Mouse (Mus musculus) heart, embryonic 16.5 days (tissue): ENCODE measurements around the gene Mlip. TPM values are rescaled to one million over a fixed set of nuclear protein-coding genes. Genes with fewer than 3 reads are reported as not detected.

Experiments
- ATAC-seq: fragments of 200-750 bp; cut with Nextera tagmentation; replicated peaks from 2 replicates; pipeline ENCODE4 v1.8.0; 2017; ENCODE audit warnings: moderate number of reproducible peaks; ENCODE audit not compliant: insufficient read depth, low FRiP score; ENCODE audit errors: extremely low read depth
- H3K27ac ChIP-seq: fragments of 300-500 bp; sonication (generic); 2 replicates; pipeline ENCODE4 v1.5.1; 2014; ENCODE audit warnings: mild to moderate bottlenecking, low read length, control low read depth, moderate library complexity
- H3K27me3 ChIP-seq: fragments of 300-500 bp; sonication (generic); 2 replicates; pipeline ENCODE4 v1.6.1; 2014; ENCODE audit warnings: low read length, mixed read lengths; ENCODE audit not compliant: control insufficient read depth, insufficient read depth
- H3K36me3 ChIP-seq: fragments of 300-500 bp; sonication (generic); 2 replicates; pipeline ENCODE4 v1.6.1; 2014; ENCODE audit not compliant: control insufficient read depth, insufficient read depth
- H3K4me1 ChIP-seq: fragments of 300-500 bp; sonication (generic); 2 replicates; pipeline ENCODE4 v1.6.1; 2014; ENCODE audit warnings: low read length, mixed read lengths; ENCODE audit not compliant: control insufficient read depth, insufficient read depth
- H3K4me2 ChIP-seq: fragments of 300-500 bp; sonication (generic); 2 replicates; pipeline ENCODE4 v1.6.1; 2014; ENCODE audit warnings: low read depth, mild to moderate bottlenecking, control low read depth, low read length
- H3K4me3 ChIP-seq: fragments of 300-500 bp; sonication (generic); 2 replicates; pipeline ENCODE4 v1.5.1; 2014; ENCODE audit warnings: mild to moderate bottlenecking, control low read depth, low read length
- H3K9ac ChIP-seq: fragments of 300-500 bp; sonication (generic); 2 replicates; pipeline ENCODE4 v1.6.1; 2014; ENCODE audit warnings: low read length, control low read depth
- H3K9me3 ChIP-seq: fragments of 300-500 bp; sonication (generic); replicated peaks from 2 replicates; pipeline ENCODE4 v1.6.1; 2016; ENCODE audit warnings: low read length; ENCODE audit not compliant: control insufficient read depth
- WGBS: fragments of 180-500 bp; shearing (Covaris S2); extraction: QIAGEN DNeasy Blood & Tissue Kit; methylation state at CpG from one replicate; pipeline ENCODE4 v1.1.7; 2014; 5-methylcytosine and 5-hydroxymethylcytosine counted together
- polyA plus RNA-seq: library from polyadenylated mRNA; unstranded; fragments of >200 nt; fragmentation: Nextera tagmentation; extraction: Ambion mirVana; gene quantifications from 2 replicates; pipeline ENCODE4 v1.2.1, GENCODE M21; 2015

Mlip gene
- polyA plus RNA-seq, 1 experiment from 2014 or later = 101 TPM

DNA sequence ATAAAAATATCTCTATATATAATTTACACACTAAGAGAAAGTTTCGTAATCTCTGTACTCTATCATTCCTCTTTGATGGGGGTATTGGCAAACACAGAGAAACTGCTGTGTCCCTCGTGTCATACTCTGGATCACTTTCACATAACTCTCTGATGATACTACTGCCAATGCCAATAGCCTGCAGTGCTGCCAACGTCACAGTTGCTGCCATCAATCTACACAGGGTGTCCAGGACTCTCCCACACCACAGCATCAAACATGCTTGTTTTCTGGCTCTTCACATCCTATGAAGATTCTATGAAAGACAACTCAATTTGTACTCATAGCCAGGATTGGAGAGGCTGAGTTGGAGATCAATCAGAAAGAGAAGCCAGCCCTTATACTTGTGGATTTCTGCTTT is 17.4 kb downstream of the Mlip start:
- peaks cover 4% of the 10 kb centered on the region for H3K9me3 ChIP-seq
- no peaks in the 10 kb centered on the region for H3K27me3 ChIP-seq
- H3K36me3 ChIP-seq = peaks cover 9% of the 10 kb centered on the region
- peaks cover 6% of the 10 kb centered on the region for H3K4me1 ChIP-seq
- no peak overlapping the region for H3K27ac ChIP-seq
- WGBS = 67% methylated on average over 3 of the region's 3 CpGs
- no peak for ATAC-seq
- H3K9ac ChIP-seq = no peak overlapping the region
- H3K4me2 ChIP-seq = no peak overlapping the region
- H3K4me3 ChIP-seq = no peak overlapping the region

DNA sequence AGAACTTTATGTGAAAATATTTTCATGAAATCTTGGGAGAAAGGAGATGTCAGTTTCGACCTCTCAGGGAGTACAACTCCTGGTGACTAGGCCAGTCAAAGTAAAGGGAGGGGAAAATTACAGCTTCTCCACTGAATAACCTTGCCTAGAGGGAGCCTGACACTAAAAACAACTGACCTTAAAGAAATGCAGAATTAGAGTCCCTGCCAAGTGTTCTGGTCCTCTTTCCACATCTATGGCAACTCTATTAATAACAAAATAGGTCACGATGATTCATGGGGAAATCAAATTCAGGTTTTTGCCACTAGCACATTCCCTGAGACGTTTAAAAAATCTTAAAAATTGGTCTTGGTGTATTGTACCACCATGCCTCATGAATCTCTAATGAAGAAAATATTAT is 34.4 kb downstream of the Mlip start:
- Histone ChIP-seq H3K36me3 (peaks cover 5% of the 10 kb centered on the region), H3K4me3 (no peak overlapping the region), H3K4me2 (no peak overlapping the region), H3K9ac (no peak overlapping the region), H3K27ac (no peak overlapping the region), H3K27me3 (no peaks in the 10 kb centered on the region), H3K4me1 (no peaks in the 10 kb centered on the region), H3K9me3 (0 out of 2 replicates have a peak, but pooled peaks cover 3% of the 10 kb centered on the region)
- ATAC-seq = no peak
- 80% methylated on average over 3 of the region's 3 CpGs for WGBS

DNA sequence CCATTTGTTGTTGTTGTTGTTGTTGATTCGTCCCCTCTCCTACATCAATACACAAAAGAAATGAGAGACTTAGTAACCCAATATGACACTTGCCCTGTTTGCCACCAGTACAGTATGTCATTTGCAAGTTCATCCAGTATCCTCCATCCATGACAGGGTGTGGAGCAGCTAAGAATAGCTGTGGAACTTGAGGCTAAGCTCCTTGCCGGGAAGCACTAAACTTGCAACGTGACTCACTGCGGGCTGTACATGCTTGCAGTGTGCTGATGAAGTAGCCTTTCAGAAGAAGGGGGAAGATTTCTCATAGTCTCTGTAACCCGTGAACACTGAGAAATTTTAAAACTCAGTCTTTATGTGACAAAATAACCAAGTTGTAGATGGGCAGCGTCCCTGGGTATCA is 42.2 kb downstream of the Mlip start:
- H3K9me3 ChIP-seq = no peaks in the 10 kb centered on the region
- no peaks in the 10 kb centered on the region for H3K36me3 ChIP-seq
- WGBS = 39% methylated on average over 6 of the region's 6 CpGs
- peak overlapping the region; percentile 80 for H3K27ac ChIP-seq
- H3K9ac ChIP-seq = no peak overlapping the region
- H3K4me3 ChIP-seq = no peak overlapping the region
- peaks cover 29% of the 10 kb centered on the region for H3K4me1 ChIP-seq
- peak; percentile 79 for ATAC-seq
- H3K27me3 ChIP-seq = no peaks in the 10 kb centered on the region
- peak overlapping the region; percentile 34 for H3K4me2 ChIP-seq

DNA sequence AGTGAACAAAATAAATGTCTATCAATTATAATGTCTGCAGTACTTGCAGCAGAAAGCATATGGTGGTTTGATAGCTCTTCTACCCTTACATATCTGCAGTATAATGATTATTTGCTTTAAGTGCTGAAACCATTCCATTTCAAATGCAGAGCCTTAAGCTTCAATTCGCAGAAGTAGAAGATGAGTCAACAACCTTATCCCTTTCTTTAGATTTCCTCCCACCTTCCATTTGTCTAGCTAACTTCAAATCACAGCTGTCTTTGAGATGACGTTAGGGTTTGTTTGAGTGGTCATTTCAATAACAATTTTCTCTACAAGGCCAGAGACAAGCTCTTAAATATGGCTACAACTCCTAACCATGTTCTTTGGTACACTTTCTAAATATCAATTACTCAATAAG is 47.4 kb downstream of the Mlip start:
- 90% methylated on average over 2 of the region's 2 CpGs for WGBS
- no peak for ATAC-seq
- no peaks in the 10 kb centered on the region for H3K27me3 ChIP-seq
- H3K9me3 ChIP-seq = no peaks in the 10 kb centered on the region
- no peak overlapping the region for H3K4me2 ChIP-seq
- H3K9ac ChIP-seq = no peak overlapping the region
- no peak overlapping the region for H3K27ac ChIP-seq
- H3K36me3 ChIP-seq = no peaks in the 10 kb centered on the region
- H3K4me1 ChIP-seq = peaks cover 26% of the 10 kb centered on the region
- H3K4me3 ChIP-seq = no peak overlapping the region

GRCm38 (mm10) chr9:77302340-77302739 is 50.4 kb downstream of the Mlip start:
- 76% methylated on average over 8 of the region's 8 CpGs for WGBS
- peaks cover 4% of the 10 kb centered on the region; the same call in 1 of the 2 replicates for H3K9me3 ChIP-seq
- H3K4me1 ChIP-seq = peaks cover 7% of the 10 kb centered on the region
- H3K27ac ChIP-seq = no peak overlapping the region
- no peaks in the 10 kb centered on the region for H3K27me3 ChIP-seq
- no peak for ATAC-seq
- H3K9ac ChIP-seq = no peak overlapping the region
- H3K36me3 ChIP-seq = peaks cover 5% of the 10 kb centered on the region; the same call in 1 of the 2 replicates
- no peak overlapping the region for H3K4me2 ChIP-seq
- H3K4me3 ChIP-seq = no peak overlapping the region

DNA sequence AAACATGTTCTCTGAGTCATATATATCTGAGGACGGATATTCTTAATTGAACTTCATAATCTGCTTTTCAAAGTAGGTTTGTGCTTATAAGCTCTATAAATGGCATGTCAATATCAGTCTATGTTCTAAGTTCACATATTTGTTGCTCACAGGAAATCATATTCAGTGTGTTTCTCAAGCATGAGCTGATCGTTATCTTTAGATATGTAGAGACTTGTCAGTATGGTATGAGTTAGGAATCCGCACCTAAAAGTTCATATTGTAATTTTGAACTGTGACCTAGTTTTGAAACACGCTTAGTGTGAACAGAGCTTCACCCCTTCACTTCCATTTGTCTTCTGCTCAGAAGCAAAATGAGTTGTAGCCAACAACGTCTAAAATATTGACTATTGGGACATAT is 64.8 kb downstream of the Mlip start:
- Histone ChIP-seq H3K9ac (no peak overlapping the region), H3K36me3 (no peaks in the 10 kb centered on the region; the same call in 1 of the 2 replicates), H3K27me3 (no peaks in the 10 kb centered on the region), H3K4me1 (no peaks in the 10 kb centered on the region), H3K4me3 (no peak overlapping the region), H3K4me2 (no peak overlapping the region), H3K9me3 (no peaks in the 10 kb centered on the region), H3K27ac (no peak overlapping the region)
- ATAC-seq = no peak
- 91% methylated on average over 5 of the region's 5 CpGs for WGBS

DNA sequence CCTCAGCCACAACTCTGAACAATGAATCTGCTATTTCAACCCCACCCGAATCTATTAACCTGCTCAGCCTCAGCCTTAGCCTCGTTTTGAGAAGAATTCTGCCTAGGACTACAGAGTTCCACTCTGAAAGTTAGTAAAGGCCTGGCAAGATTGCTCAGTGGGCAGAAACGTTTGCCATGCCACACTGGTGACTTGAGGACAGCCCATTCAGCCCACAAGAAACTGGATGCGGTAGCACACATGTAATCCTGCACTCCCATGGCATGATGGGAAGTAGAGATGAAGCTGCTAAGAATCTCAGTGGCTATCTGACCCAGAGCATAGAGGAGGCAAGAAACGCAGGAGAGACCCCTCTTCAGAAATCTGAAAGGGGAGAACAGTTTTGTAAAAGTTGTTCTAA is 73.4 kb downstream of the Mlip start:
- Histone ChIP-seq H3K9me3 (no peaks in the 10 kb centered on the region), H3K9ac (no peak overlapping the region), H3K36me3 (no peaks in the 10 kb centered on the region), H3K4me2 (no peak overlapping the region), H3K4me3 (no peak overlapping the region), H3K4me1 (peaks cover 31% of the 10 kb centered on the region), H3K27ac (no peak overlapping the region), H3K27me3 (no peaks in the 10 kb centered on the region)
- ATAC-seq = no peak
- WGBS = 60% methylated on average over 5 of the region's 5 CpGs

GRCm38 (mm10) chr9:77278055-77278454 is 74.7 kb downstream of the Mlip start:
- Histone ChIP-seq H3K4me3 (no peak overlapping the region), H3K9me3 (no peaks in the 10 kb centered on the region), H3K4me2 (no peak overlapping the region), H3K9ac (no peak overlapping the region), H3K27me3 (no peaks in the 10 kb centered on the region), H3K36me3 (no peaks in the 10 kb centered on the region), H3K4me1 (peaks cover 31% of the 10 kb centered on the region), H3K27ac (peak overlapping the region; percentile 29; the same call in 1 of the 2 replicates)
- no peak for ATAC-seq
- 60% methylated on average over 3 of the region's 3 CpGs for WGBS

- H3K27me3 ChIP-seq = no peaks in the 10 kb centered on the region
- no peak overlapping the region for H3K4me3 ChIP-seq
- H3K27ac ChIP-seq = peak overlapping the region; percentile 85
- ATAC-seq = no peak
- peaks cover 27% of the 10 kb centered on the region for H3K4me1 ChIP-seq
- no peak overlapping the region; the same call in 1 of the 2 replicates for H3K4me2 ChIP-seq
- no peak overlapping the region; the same call in 1 of the 2 replicates for H3K9ac ChIP-seq
- 47% methylated on average over 5 of the region's 5 CpGs for WGBS
- no peaks in the 10 kb centered on the region for H3K36me3 ChIP-seq
- H3K9me3 ChIP-seq = no peaks in the 10 kb centered on the region
Observed at GRCm38 (mm10) chr9:77277270-77277669, 75.5 kb downstream of the Mlip start.
